Mouse (Mus musculus) forebrain, embryonic 12.5 days (tissue): ENCODE measurements around the gene Prr5. TPM values are rescaled to one million over a fixed set of nuclear protein-coding genes. Genes with fewer than 3 reads are reported as not detected.

Experiments used
- ATAC-seq: fragments of 200-750 bp; cut with Nextera tagmentation; 2 replicates; pipeline ENCODE4 v1.8.0; 2017; ENCODE audit warnings: moderate TSS enrichment; ENCODE audit not compliant: low FRiP score
- H3K27ac ChIP-seq: fragments of 300-500 bp; sonication (generic); 2 replicates; pipeline ENCODE4 v1.5.1; 2016; ENCODE audit warnings: mild to moderate bottlenecking
- H3K27me3 ChIP-seq: fragments of 300-500 bp; sonication (generic); 2 replicates; pipeline ENCODE4 v1.6.1; 2016; ENCODE audit warnings: mild to moderate bottlenecking
- H3K36me3 ChIP-seq: fragments of 300-500 bp; sonication (generic); replicated peaks from 2 replicates; pipeline ENCODE4 v1.6.1; 2016; ENCODE audit warnings: mild to moderate bottlenecking
- H3K4me1 ChIP-seq: fragments of 300-500 bp; sonication (generic); 2 replicates; pipeline ENCODE4 v1.6.1; 2016
- H3K4me2 ChIP-seq: fragments of 300-500 bp; sonication (generic); 2 replicates; pipeline ENCODE4 v1.6.1; 2016; ENCODE audit warnings: mild to moderate bottlenecking, moderate library complexity
- H3K4me3 ChIP-seq: fragments of 300-500 bp; sonication (generic); replicated peaks from 2 replicates; pipeline ENCODE4 v1.5.1; 2016; ENCODE audit warnings: mild to moderate bottlenecking
- H3K9ac ChIP-seq: fragments of 300-500 bp; sonication (generic); 2 replicates; pipeline ENCODE4 v1.6.1; 2016; ENCODE audit warnings: mild to moderate bottlenecking
- H3K9me3 ChIP-seq: fragments of 300-500 bp; sonication (generic); 2 replicates; pipeline ENCODE4 v1.6.1; 2016
- WGBS: fragments of 180-500 bp; shearing (Covaris S2); methylation state at CpG from one replicate; pipeline ENCODE4 v1.1.7; 2016; 5-methylcytosine and 5-hydroxymethylcytosine counted together
- polyA plus RNA-seq: library from polyadenylated mRNA; unstranded; fragments of >200 nt; fragmentation: Nextera tagmentation; extraction: Ambion mirVana; gene quantifications from 2 replicates; pipeline ENCODE4 v1.2.1, GENCODE M21; 2016

The Prr5 gene
- polyA plus RNA-seq, 1 experiment from 2014 or later: 10.1 TPM

DNA sequence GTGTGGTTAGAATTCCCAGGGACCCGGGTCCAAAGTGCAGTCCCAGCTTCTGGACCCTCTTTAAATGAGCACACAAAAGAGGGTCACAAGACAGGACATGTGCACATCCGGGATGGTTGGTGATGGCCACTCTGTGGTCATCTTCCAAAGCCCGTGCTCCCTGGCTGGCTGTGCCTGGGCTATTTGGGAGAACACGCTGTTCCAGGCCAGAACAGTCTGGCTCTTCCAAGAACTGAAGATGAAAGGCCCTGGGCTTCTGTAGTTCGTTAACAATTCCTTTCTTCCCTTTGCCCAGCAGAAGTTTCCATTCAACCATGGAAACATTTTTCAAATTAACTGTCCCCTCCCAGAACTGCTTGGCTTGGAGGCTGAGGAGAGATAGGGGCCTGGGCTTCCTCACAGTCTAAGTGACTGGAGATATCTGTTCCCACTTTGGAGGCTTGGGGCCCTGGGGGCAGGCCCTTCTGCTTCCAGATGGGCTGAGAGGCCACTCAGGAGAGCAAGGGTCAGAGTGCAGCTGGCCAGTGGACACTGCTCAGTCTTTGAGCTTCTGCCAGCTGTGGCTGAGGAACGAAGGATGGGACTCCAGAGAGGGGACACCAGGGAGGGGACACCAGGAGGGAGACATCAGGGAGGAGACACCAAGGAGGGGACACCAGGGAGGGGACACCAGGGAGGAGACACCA is 29.8 kb upstream of the Prr5 start:
- H3K4me2 ChIP-seq: no peak overlapping the region
- H3K9ac ChIP-seq: no peak overlapping the region
- 59% methylated on average over 6 of the region's 6 CpGs for WGBS
- 0 out of 2 replicates have a peak, but pooled peaks cover 2% of the 10 kb centered on the region for H3K4me1 ChIP-seq
- no peak overlapping the region for H3K27ac ChIP-seq
- no peak for ATAC-seq
- H3K4me3 ChIP-seq: no peak overlapping the region
- no peaks in the 10 kb centered on the region for H3K9me3 ChIP-seq
- no peaks in the 10 kb centered on the region for H3K36me3 ChIP-seq
- H3K27me3 ChIP-seq: no peaks in the 10 kb centered on the region

DNA sequence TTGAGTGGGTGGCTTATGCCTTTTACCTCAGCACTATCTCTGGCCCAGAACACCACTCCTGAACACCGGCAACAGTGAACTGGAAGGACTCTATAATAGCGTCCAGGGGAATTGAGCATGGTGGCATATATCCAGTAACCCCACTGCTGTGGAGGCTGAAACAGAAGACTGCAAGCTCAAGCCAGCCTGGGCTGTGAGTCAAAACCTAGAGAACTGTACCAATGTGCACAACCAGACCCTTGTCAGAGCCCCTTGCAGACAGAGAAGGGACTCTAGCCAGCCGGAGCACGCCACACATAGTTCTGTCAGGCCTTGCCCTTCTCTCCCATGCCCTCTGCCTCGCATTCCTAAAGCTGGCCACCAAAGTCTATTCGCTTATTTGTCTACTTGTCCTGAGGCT is 28.7 kb upstream of the Prr5 start:
- 0 out of 2 replicates have a peak, but pooled peaks cover 2% of the 10 kb centered on the region for H3K4me1 ChIP-seq
- no peak overlapping the region for H3K4me3 ChIP-seq
- H3K36me3 ChIP-seq: no peaks in the 10 kb centered on the region
- no peak overlapping the region for H3K9ac ChIP-seq
- H3K27me3 ChIP-seq: no peaks in the 10 kb centered on the region
- whole genome bisulfite sequencing: 84% methylated on average over 6 of the region's 6 CpGs
- H3K9me3 ChIP-seq: no peaks in the 10 kb centered on the region
- H3K27ac ChIP-seq: no peak overlapping the region
- ATAC-seq: no peak
- no peak overlapping the region for H3K4me2 ChIP-seq

- ATAC-seq: no peak
- H3K9me3 ChIP-seq: no peaks in the 10 kb centered on the region
- H3K4me1 ChIP-seq: 0 out of 2 replicates have a peak, but pooled peaks cover 2% of the 10 kb centered on the region
- H3K4me2 ChIP-seq: no peak overlapping the region
- H3K36me3 ChIP-seq: no peaks in the 10 kb centered on the region
- no peak overlapping the region for H3K27ac ChIP-seq
- WGBS: 60% methylated on average over 5 of the region's 5 CpGs
- no peak overlapping the region for H3K9ac ChIP-seq
- H3K27me3 ChIP-seq: no peaks in the 10 kb centered on the region
- H3K4me3 ChIP-seq: no peak overlapping the region
These were observed 28.3 kb upstream of the Prr5 start for GRCm38 (mm10) chr15:84641127-84641526.

GRCm38 (mm10) chr15:84641948-84642347 is 27.5 kb upstream of the Prr5 start:
- no peaks in the 10 kb centered on the region for H3K27me3 ChIP-seq
- no peak for ATAC-seq
- H3K27ac ChIP-seq: no peak overlapping the region
- H3K4me3 ChIP-seq: no peak overlapping the region
- no peak overlapping the region for H3K9ac ChIP-seq
- no peak overlapping the region for H3K4me2 ChIP-seq
- no peaks in the 10 kb centered on the region for H3K36me3 ChIP-seq
- H3K9me3 ChIP-seq: no peaks in the 10 kb centered on the region
- 0 out of 2 replicates have a peak, but pooled peaks cover 2% of the 10 kb centered on the region for H3K4me1 ChIP-seq
- 97% methylated on average over 1 of the region's 1 CpGs for WGBS

DNA sequence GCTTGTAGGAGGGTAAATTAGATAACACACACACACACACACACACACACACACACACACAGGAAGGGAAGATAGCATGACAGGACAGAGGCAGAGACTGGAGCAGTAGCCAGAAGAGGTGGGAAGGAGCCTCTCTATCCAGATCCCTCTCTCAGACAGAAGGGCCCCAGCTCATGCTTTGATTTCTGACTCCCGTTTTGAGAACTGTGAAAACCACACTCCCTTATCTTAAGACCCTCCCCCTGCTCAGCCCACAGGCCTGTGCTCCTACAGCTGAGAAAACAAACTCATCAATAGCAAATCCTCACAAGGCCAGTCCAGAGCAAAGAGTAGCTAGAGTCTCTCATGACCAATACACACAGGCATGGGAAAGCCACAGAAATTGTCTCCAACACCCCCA is 26.2 kb upstream of the Prr5 start:
- Histone ChIP-seq H3K27me3 (no peaks in the 10 kb centered on the region), H3K4me1 (0 out of 2 replicates have a peak, but pooled peaks cover 2% of the 10 kb centered on the region), H3K36me3 (no peaks in the 10 kb centered on the region), H3K4me2 (no peak overlapping the region), H3K9ac (no peak overlapping the region), H3K4me3 (no peak overlapping the region), H3K9me3 (no peaks in the 10 kb centered on the region), H3K27ac (no peak overlapping the region)
- WGBS: 43% methylated on average over 1 of the region's 1 CpGs
- ATAC-seq: no peak

- Histone ChIP-seq H3K4me1 (peaks cover 17% of the 10 kb centered on the region), H3K27me3 (no peaks in the 10 kb centered on the region), H3K36me3 (no peaks in the 10 kb centered on the region), H3K9ac (no peak overlapping the region), H3K4me2 (no peak overlapping the region), H3K4me3 (no peak overlapping the region), H3K9me3 (no peaks in the 10 kb centered on the region), H3K27ac (no peak overlapping the region)
- 83% methylated on average over 6 of the region's 6 CpGs for whole genome bisulfite sequencing
- ATAC-seq: no peak
These were observed 17.9 kb upstream of the Prr5 start for GRCm38 (mm10) chr15:84651481-84651880.

- no peak overlapping the region for H3K4me3 ChIP-seq
- H3K4me2 ChIP-seq: no peak overlapping the region
- ATAC-seq: no peak
- H3K27ac ChIP-seq: no peak overlapping the region
- no peaks in the 10 kb centered on the region for H3K36me3 ChIP-seq
- peaks cover 29% of the 10 kb centered on the region for H3K4me1 ChIP-seq
- no peaks in the 10 kb centered on the region for H3K9me3 ChIP-seq
- WGBS: 90% methylated on average over 7 of the region's 7 CpGs
- no peak overlapping the region for H3K9ac ChIP-seq
- H3K27me3 ChIP-seq: no peaks in the 10 kb centered on the region
These were observed 16.3 kb upstream of the Prr5 start for GRCm38 (mm10) chr15:84653151-84653550.

DNA sequence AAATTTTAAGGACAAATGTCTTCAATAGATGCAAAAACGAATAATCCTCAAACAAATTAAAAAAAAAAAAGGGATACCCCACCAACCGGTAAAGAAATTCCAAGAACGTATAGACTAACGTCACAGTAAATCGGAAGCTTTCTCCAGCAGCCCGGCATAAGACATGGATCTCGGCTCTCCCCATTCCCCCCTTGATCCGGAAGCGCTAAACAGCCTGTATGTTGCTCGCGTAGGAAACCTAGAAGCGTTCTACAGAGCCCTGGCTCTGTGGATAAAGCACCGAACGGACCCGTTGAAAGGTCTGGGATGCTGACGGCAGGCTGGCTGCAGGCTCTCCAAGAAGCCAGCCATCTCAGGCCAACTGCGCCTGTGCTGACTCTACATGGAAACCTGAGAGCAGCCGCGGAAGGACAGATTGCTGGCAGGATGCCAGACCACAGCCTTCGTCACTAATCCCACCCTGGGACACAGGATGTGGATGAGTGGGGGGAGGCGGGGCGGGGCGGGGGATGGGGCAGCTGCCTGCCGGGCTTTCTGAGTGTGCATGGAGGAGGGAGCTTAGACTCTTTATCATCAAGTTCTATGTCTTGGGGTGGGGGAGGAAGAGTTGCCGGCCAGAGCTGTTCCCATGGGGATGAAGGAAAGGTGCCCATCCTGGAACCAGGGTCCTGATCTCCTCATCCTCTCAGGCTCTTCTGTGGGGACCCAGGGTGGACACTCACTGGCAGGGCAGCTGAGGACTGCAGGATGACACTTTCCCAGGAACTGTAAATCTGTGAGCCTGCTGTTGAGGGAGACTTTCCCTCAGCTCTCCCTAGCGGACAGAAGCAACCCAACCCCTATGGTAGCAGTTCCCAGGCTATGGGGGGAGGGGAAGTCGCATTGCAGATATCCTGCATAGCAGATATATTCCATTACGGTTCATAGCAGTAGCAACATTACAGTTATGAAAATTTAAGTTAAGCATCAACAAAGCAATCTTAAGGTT is 15.1 kb upstream of the Prr5 start:
- Histone ChIP-seq H3K36me3 (no peaks in the 10 kb centered on the region), H3K9me3 (no peaks in the 10 kb centered on the region), H3K4me2 (peak overlapping the region; percentile 59), H3K27me3 (no peaks in the 10 kb centered on the region; the same call in none of the 2 replicates), H3K27ac (peak overlapping the region; percentile 94), H3K9ac (peak overlapping the region; percentile 57), H3K4me1 (peaks cover 31% of the 10 kb centered on the region), H3K4me3 (peak overlapping the region; percentile 41)
- 5% methylated on average over 28 of the region's 28 CpGs for WGBS
- ATAC-seq: peak; percentile 92

- WGBS: 54% methylated on average over 10 of the region's 10 CpGs
- H3K27ac ChIP-seq: peak overlapping the region; percentile 94
- peak overlapping the region; percentile 59 for H3K4me2 ChIP-seq
- no peaks in the 10 kb centered on the region for H3K9me3 ChIP-seq
- no peak overlapping the region for H3K9ac ChIP-seq
- ATAC-seq: no peak
- peaks cover 3% of the 10 kb centered on the region for H3K27me3 ChIP-seq
- H3K36me3 ChIP-seq: no peaks in the 10 kb centered on the region
- H3K4me3 ChIP-seq: no peak overlapping the region
- H3K4me1 ChIP-seq: peaks cover 31% of the 10 kb centered on the region
These were observed 14.4 kb upstream of the Prr5 start for GRCm38 (mm10) chr15:84654975-84655374.

DNA sequence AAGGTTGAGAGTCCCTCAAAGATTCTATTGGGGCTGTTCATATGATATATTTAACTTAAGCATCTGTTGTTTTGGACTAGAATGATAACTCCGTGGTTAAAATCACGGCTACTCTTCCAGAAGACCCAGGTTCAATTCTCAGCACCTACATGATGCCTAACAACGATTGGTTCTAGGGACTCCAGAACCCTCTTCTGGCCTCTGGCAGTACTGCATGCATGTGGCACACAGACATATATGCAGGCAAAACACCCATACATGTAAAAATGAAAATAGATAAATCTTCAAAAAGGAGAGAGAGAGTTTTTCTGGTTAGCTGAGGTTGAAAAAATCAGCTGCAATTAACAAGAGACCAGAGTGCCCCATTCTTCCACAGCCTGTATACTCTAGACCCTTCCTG is 12.7 kb upstream of the Prr5 start:
- Histone ChIP-seq H3K4me1 (peaks cover 31% of the 10 kb centered on the region), H3K27ac (no peak overlapping the region), H3K36me3 (no peaks in the 10 kb centered on the region), H3K4me3 (no peak overlapping the region), H3K9me3 (no peaks in the 10 kb centered on the region), H3K4me2 (no peak overlapping the region), H3K9ac (no peak overlapping the region), H3K27me3 (peaks cover 13% of the 10 kb centered on the region)
- 96% methylated on average over 3 of the region's 3 CpGs for WGBS
- no peak for ATAC-seq

DNA sequence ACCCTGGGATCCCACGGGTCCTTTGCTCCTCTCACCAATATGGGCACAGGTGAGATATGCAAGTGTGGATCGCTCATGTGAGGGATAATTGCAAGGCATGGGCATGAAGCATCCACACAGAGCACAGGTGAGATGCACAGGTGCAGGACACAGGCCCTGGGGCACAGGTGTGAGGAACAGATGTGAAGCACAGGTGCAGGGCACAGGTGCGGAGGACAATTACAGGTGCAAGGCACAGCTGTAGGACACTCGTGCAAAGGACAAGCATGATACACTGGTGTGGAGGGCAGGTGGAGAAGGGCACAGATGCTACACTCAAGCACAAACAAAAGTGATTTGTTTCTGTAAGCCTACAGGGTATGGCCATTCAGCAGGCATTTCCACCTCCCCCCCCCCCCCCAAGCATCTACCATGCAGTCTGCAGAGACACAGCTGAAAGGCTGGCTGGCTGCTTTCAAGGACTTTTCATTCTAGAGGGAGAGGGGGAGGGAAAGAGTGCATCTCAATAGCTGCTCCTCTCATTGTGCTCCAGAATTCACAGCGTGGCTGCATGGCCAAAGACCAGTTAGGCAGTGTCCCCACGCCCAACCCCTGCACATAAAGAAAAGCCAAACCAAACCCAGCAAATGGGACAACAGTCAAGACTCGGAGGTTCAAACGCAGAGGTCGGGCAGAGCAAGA is 11.9 kb upstream of the Prr5 start:
- H3K27me3 ChIP-seq: peaks cover 20% of the 10 kb centered on the region
- no peaks in the 10 kb centered on the region for H3K36me3 ChIP-seq
- H3K4me1 ChIP-seq: peaks cover 33% of the 10 kb centered on the region
- no peak overlapping the region for H3K9ac ChIP-seq
- 0 out of 2 replicates have a peak overlapping the region, but pooled peaks have one; percentile 42 for H3K27ac ChIP-seq
- H3K4me2 ChIP-seq: no peak overlapping the region
- H3K4me3 ChIP-seq: no peak overlapping the region
- H3K9me3 ChIP-seq: no peaks in the 10 kb centered on the region
- 47% methylated on average over 9 of the region's 9 CpGs for WGBS
- no peak for ATAC-seq

GRCm38 (mm10) chr15:84658655-84659054 is 10.8 kb upstream of the Prr5 start:
- no peak for ATAC-seq
- Histone ChIP-seq H3K4me3 (no peak overlapping the region), H3K9me3 (no peaks in the 10 kb centered on the region), H3K27ac (no peak overlapping the region), H3K4me2 (no peak overlapping the region), H3K4me1 (peaks cover 44% of the 10 kb centered on the region), H3K9ac (no peak overlapping the region), H3K27me3 (peaks cover 23% of the 10 kb centered on the region), H3K36me3 (no peaks in the 10 kb centered on the region)
- WGBS: 76% methylated on average over 5 of the region's 5 CpGs
